Mouse (Mus musculus): ENCODE measurements at regions not wholly inside any gene's neighbourhood (a gene's known extent, or its start where the extent isn't known, plus 50 kb on each side); places are given as distances from the start of the nearest gene placed in this dataset.

GRCm38 (mm10) chr1:45700893-45701292 lies 94.1 kb upstream of the Wdr75 start:
- H3K27ac ChIP-seq (ENCODE audit: low read depth, low read length): no peak overlapping the region
- H3K4me1 ChIP-seq (ENCODE audit: control insufficient read depth, insufficient read depth, low read length): no peaks in the 10 kb centered on the region
- 66% methylated on average over 1 of the region's 1 CpGs for WGBS
- no peaks in the 10 kb centered on the region for H3K27me3 ChIP-seq (ENCODE audit: control insufficient read depth, insufficient read depth, low read length)
- ATAC-seq (ENCODE audit: low FRiP score): no peak
- no peaks in the 10 kb centered on the region for H3K36me3 ChIP-seq (ENCODE audit: control insufficient read depth, insufficient read depth, low read length)
- no peak overlapping the region for H3K9ac ChIP-seq (ENCODE audit: low read length)
- no peak for DNase-seq (ENCODE audit: low spot score, missing footprints)
- H3K4me2 ChIP-seq: no peak overlapping the region
- no peaks in the 10 kb centered on the region for H3K9me3 ChIP-seq (ENCODE audit: control insufficient read depth, low read length)
- H3K4me3 ChIP-seq (ENCODE audit: low read depth, low read length): no peak overlapping the region

- ATAC-seq (ENCODE audit: low FRiP score) (no peak), DNase-seq (ENCODE audit: low spot score, missing footprints) (no peak)
- whole genome bisulfite sequencing: 92% methylated on average over 1 of the region's 1 CpGs
- no peak overlapping the region for H3K9ac ChIP-seq (ENCODE audit: low read length)
- H3K4me1 ChIP-seq (ENCODE audit: control insufficient read depth, insufficient read depth, low read length): no peaks in the 10 kb centered on the region
- no peaks in the 10 kb centered on the region for H3K9me3 ChIP-seq (ENCODE audit: control insufficient read depth, low read length)
- no peak overlapping the region for H3K27ac ChIP-seq (ENCODE audit: low read depth, low read length)
- no peak overlapping the region for H3K4me3 ChIP-seq (ENCODE audit: low read depth, low read length)
- H3K27me3 ChIP-seq (ENCODE audit: control insufficient read depth, insufficient read depth, low read length): no peaks in the 10 kb centered on the region
- H3K4me2 ChIP-seq: no peak overlapping the region
- no peaks in the 10 kb centered on the region for H3K36me3 ChIP-seq (ENCODE audit: control insufficient read depth, insufficient read depth, low read length)
Measured at GRCm38 (mm10) chr1:45701516-45701915, 93.5 kb upstream of the Wdr75 start.

GRCm38 (mm10) chr1:45723369-45723768 lies 71.6 kb upstream of the Wdr75 start:
- H3K9ac ChIP-seq (ENCODE audit: low read length): no peak overlapping the region
- H3K9me3 ChIP-seq (ENCODE audit: control insufficient read depth, low read length): no peaks in the 10 kb centered on the region
- H3K4me1 ChIP-seq (ENCODE audit: control insufficient read depth, insufficient read depth, low read length): no peaks in the 10 kb centered on the region
- WGBS: 87% methylated on average over 2 of the region's 2 CpGs
- no peaks in the 10 kb centered on the region for H3K36me3 ChIP-seq (ENCODE audit: control insufficient read depth, insufficient read depth, low read length)
- no peak overlapping the region for H3K27ac ChIP-seq (ENCODE audit: low read depth, low read length)
- H3K4me2 ChIP-seq: no peak overlapping the region
- no peaks in the 10 kb centered on the region for H3K27me3 ChIP-seq (ENCODE audit: control insufficient read depth, insufficient read depth, low read length)
- DNase-seq (ENCODE audit: low spot score, missing footprints) (no peak), ATAC-seq (ENCODE audit: low FRiP score) (no peak)
- no peak overlapping the region for H3K4me3 ChIP-seq (ENCODE audit: low read depth, low read length)

- Histone ChIP-seq H3K9ac (ENCODE audit: low read length) (no peak overlapping the region), H3K4me1 (ENCODE audit: control insufficient read depth, insufficient read depth, low read length) (no peaks in the 10 kb centered on the region), H3K4me3 (ENCODE audit: low read depth, low read length) (no peak overlapping the region), H3K36me3 (ENCODE audit: control insufficient read depth, insufficient read depth, low read length) (no peaks in the 10 kb centered on the region), H3K27me3 (ENCODE audit: control insufficient read depth, insufficient read depth, low read length) (no peaks in the 10 kb centered on the region), H3K27ac (ENCODE audit: low read depth, low read length) (no peak overlapping the region), H3K4me2 (no peak overlapping the region), H3K9me3 (ENCODE audit: control insufficient read depth, low read length) (no peaks in the 10 kb centered on the region)
- DNase-seq (ENCODE audit: low spot score, missing footprints): no peak
- no peak for ATAC-seq (ENCODE audit: low FRiP score)
- 94% methylated on average over 3 of the region's 3 CpGs for WGBS
Measured at GRCm38 (mm10) chr1:45732958-45733357, 62.0 kb upstream of the Wdr75 start.

GRCm38 (mm10) chr1:45745136-45745535 lies 49.8 kb upstream of the Wdr75 start:
- Histone ChIP-seq H3K9ac (ENCODE audit: low read length) (no peak overlapping the region), H3K27ac (ENCODE audit: low read depth, low read length) (no peak overlapping the region), H3K36me3 (ENCODE audit: control insufficient read depth, insufficient read depth, low read length) (no peaks in the 10 kb centered on the region), H3K4me1 (ENCODE audit: control insufficient read depth, insufficient read depth, low read length) (no peaks in the 10 kb centered on the region), H3K27me3 (ENCODE audit: control insufficient read depth, insufficient read depth, low read length) (no peaks in the 10 kb centered on the region), H3K4me2 (no peak overlapping the region), H3K9me3 (ENCODE audit: control insufficient read depth, low read length) (peaks cover 2% of the 10 kb centered on the region; the same call in 1 of the 2 replicates), H3K4me3 (ENCODE audit: low read depth, low read length) (no peak overlapping the region)
- no peak for DNase-seq (ENCODE audit: low spot score, missing footprints)
- 97% methylated on average over 1 of the region's 1 CpGs for WGBS
- ATAC-seq (ENCODE audit: low FRiP score): no peak

Measured in midbrain, embryonic 11.5 days (tissue).